Mouse (Mus musculus): Measurements from ENCODE around the gene Fpgs.

DNA sequence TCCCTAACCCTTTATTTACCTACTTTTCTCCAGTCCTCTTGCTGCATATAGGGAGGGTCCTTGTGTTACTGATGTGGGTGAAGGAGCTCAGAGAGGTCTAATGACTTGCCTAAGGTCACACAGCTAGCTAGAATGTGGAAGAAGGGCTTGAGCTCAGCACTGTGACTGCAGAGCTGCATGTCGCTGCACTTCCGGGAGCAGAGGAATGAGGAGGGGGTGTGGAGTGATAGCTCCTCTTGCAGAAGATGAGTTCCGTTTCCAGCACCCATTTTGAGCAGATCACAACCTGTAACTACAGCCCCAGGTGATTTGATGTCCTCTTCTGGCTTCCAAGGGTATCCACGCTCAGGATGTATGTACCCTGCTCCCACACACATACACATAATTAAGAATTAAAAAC lies 20.2 kb upstream of the Fpgs start:
- TF ChIP-seq CTCF (IDR thresholded peaks at IDR 0.05) (no peak), EP300 (IDR thresholded peaks at IDR 0.05; ENCODE audit: insufficient read depth, low read depth, low read length) (no peak)

Data from heart, adult 2 months (tissue).